Mouse (Mus musculus) left cerebral cortex, postnatal 14 days (tissue): ENCODE results near the gene Cdk5rap2. TPM values are rescaled to one million over a fixed set of nuclear protein-coding genes. Genes with fewer than 3 reads are reported as not detected.

ENCODE experiments used
- DNase-seq, 2 experiments: peaks; one replicate each; pipeline ENCODE4 v3.0.0; 2021 to 2022; ENCODE audit warnings: low spot score in 2 of 2, mixed read lengths in 1 of 2
- intact Hi-C: fragments of 180-260 bp; cut with DNase I; formaldehyde crosslinking; loops from one replicate; pipeline ENCODE4 v1.15.1; 2025
- total RNA-seq, 2 experiments: library from RNA; stranded (reverse); gene quantifications; 2 replicates each; pipeline ENCODE4 v1.2.3; 2021

Gene Cdk5rap2
- total RNA-seq, 2 experiments from 2014 or later: 7.1 to 8.9 TPM

- no peak for DNase-seq
- intact Hi-C loops: no loop called here
These were observed 137.3 kb downstream of the Cdk5rap2 start for GRCm38 (mm10) chr4:70272943-70273342.

GRCm38 (mm10) chr4:70272527-70272926 is 137.7 kb downstream of the Cdk5rap2 start:
- peak in 1 of 2 experiments; percentile 23 for DNase-seq
- intact Hi-C loops: no loop called here

- intact Hi-C loops: no loop called here
- no peak for DNase-seq
These were observed 142.9 kb downstream of the Cdk5rap2 start for GRCm38 (mm10) chr4:70267213-70267906.

- peak; percentile 58 to 61 for DNase-seq
These were observed 145.0 kb downstream of the Cdk5rap2 start for GRCm38 (mm10) chr4:70265248-70265647.

GRCm38 (mm10) chr4:70262850-70263249 is 147.4 kb downstream of the Cdk5rap2 start:
- intact Hi-C loops: no loop called here
- no peak for DNase-seq

More at GRCm38 (mm10) chr4:70265248-70265647, 145.0 kb downstream of the Cdk5rap2 start:
- intact Hi-C loops: loop anchor here (2.0 kb wide), 2 partner anchors 42 to 92 kb away; no protein-coding TSS in a partner anchor

GRCm38 (mm10) chr4:70261315-70261714 is 148.9 kb downstream of the Cdk5rap2 start:
- no peak for DNase-seq
- intact Hi-C loops: no loop called here

- intact Hi-C loops: no loop called here
These were observed 149.8 kb downstream of the Cdk5rap2 start for GRCm38 (mm10) chr4:70260419-70260807.

GRCm38 (mm10) chr4:70259726-70260418 is 150.4 kb downstream of the Cdk5rap2 start:
- intact Hi-C loops: no loop called here
- peak; percentile 42 to 73 for DNase-seq

More at GRCm38 (mm10) chr4:70260419-70260807, 149.8 kb downstream of the Cdk5rap2 start:
- DNase-seq: no peak

GRCm38 (mm10) chr4:70258826-70259225 is 151.4 kb downstream of the Cdk5rap2 start:
- DNase-seq: peak in 1 of 2 experiments; percentile 35
- intact Hi-C loops: no loop called here

- peak; percentile 77 to 86 for DNase-seq
- intact Hi-C loops: no loop called here
These were observed 152.0 kb downstream of the Cdk5rap2 start for GRCm38 (mm10) chr4:70258205-70258604.

- intact Hi-C loops: no loop called here
- no peak for DNase-seq
These were observed 158.5 kb downstream of the Cdk5rap2 start for GRCm38 (mm10) chr4:70251782-70252181.

GRCm38 (mm10) chr4:70245706-70246105 is 164.5 kb downstream of the Cdk5rap2 start:
- DNase-seq: no peak
- intact Hi-C loops: no loop called here

- intact Hi-C loops: no loop called here
- no peak for DNase-seq
These were observed 166.6 kb downstream of the Cdk5rap2 start for GRCm38 (mm10) chr4:70243561-70244120.

GRCm38 (mm10) chr4:70239731-70240130 is 170.5 kb downstream of the Cdk5rap2 start:
- no peak for DNase-seq
- intact Hi-C loops: no loop called here

GRCm38 (mm10) chr4:70238862-70239261 is 171.4 kb downstream of the Cdk5rap2 start:
- intact Hi-C loops: no loop called here
- no peak for DNase-seq

GRCm38 (mm10) chr4:70232383-70232782 is 177.9 kb downstream of the Cdk5rap2 start:
- intact Hi-C loops: no loop called here

GRCm38 (mm10) chr4:70229874-70230273 is 180.4 kb downstream of the Cdk5rap2 start:
- intact Hi-C loops: no loop called here
- DNase-seq: peak; percentile 65 to 74

More at GRCm38 (mm10) chr4:70232383-70232782, 177.9 kb downstream of the Cdk5rap2 start:
- no peak for DNase-seq

GRCm38 (mm10) chr4:70228350-70228749 is 181.9 kb downstream of the Cdk5rap2 start:
- no peak for DNase-seq
- intact Hi-C loops: no loop called here

- intact Hi-C loops: no loop called here
- no peak for DNase-seq
These were observed 182.6 kb downstream of the Cdk5rap2 start for GRCm38 (mm10) chr4:70227667-70228066.

GRCm38 (mm10) chr4:70224503-70224902 is 185.7 kb downstream of the Cdk5rap2 start:
- intact Hi-C loops: no loop called here
- DNase-seq: no peak
